Mouse (Mus musculus): ENCODE measurements at regions not wholly inside any gene's neighbourhood (a gene's known extent, or its start where the extent isn't known, plus 50 kb on each side); places are given as distances from the start of the nearest gene placed in this dataset.

DNA sequence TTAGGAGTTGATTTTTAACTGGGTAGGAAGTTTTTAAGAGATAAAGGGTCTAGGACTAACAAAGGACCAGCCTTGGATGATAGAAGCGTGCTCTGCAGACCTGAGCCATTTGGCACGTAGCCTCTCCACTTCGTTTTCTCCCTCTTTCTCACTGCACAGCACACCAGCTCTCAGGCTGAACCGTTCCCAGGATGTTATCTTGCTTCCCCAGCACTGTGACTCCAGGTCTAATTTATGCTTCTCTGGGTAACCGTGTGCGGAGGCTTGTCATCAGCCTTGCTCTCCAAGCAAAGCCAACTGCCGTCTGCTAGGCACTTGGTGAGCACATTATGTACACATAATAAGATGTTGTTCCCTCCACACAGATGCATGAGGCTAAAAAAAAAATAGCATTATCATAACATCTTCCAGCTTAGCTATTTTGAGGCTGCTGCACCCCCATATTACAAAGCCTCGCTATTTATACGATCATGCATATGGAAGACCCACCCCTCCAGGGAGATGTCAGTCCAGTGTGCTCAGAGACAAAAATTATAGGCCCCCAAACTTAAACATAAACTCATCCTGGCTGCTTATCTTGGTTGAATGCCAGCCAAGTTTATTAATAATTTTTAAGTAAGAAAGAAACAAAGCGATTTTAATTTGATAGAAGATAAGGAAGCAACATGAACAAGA lies 210.3 kb upstream of the Actbl2 start:
- no peak for ATAC-seq (ENCODE audit: insufficient number of reproducible peaks, insufficient read depth, low FRiP score, low TSS enrichment, low read depth)
- Histone ChIP-seq H3K4me2 (no peak overlapping the region), H3K27me3 (no peaks in the 10 kb centered on the region), H3K9me3 (no peaks in the 10 kb centered on the region), H3K27ac (no peak overlapping the region), H3K36me3 (no peaks in the 10 kb centered on the region), H3K4me1 (peaks cover 23% of the 10 kb centered on the region), H3K4me3 (no peak overlapping the region), H3K9ac (no peak overlapping the region)
- WGBS: 63% methylated on average over 10 of the region's 10 CpGs

DNA sequence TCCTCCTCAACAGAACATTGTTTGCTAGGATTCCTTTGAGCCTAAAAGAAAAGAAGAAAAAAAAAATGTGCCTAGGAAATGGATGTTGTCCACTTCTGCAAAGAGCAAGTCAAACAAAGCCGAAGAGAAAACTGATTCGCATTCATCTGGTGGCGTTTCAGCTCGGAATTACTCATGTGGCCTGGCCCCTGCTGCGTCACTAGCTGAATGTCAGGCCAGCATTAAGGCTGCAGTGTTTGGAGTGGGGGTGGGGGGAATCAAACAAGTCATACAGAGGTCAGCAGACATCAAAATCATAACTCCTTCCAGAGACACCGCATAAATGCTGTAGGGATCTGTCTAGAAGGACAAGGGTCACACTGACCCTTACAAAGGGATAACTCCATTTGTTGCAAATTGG lies 204.7 kb upstream of the Actbl2 start:
- Histone ChIP-seq H3K4me2 (no peak overlapping the region), H3K27ac (no peak overlapping the region), H3K9me3 (no peaks in the 10 kb centered on the region), H3K4me1 (peaks cover 12% of the 10 kb centered on the region), H3K4me3 (no peak overlapping the region), H3K9ac (no peak overlapping the region), H3K36me3 (no peaks in the 10 kb centered on the region), H3K27me3 (no peaks in the 10 kb centered on the region)
- WGBS: 25% methylated on average over 6 of the region's 6 CpGs
- no peak for ATAC-seq (ENCODE audit: insufficient number of reproducible peaks, insufficient read depth, low FRiP score, low TSS enrichment, low read depth)

DNA sequence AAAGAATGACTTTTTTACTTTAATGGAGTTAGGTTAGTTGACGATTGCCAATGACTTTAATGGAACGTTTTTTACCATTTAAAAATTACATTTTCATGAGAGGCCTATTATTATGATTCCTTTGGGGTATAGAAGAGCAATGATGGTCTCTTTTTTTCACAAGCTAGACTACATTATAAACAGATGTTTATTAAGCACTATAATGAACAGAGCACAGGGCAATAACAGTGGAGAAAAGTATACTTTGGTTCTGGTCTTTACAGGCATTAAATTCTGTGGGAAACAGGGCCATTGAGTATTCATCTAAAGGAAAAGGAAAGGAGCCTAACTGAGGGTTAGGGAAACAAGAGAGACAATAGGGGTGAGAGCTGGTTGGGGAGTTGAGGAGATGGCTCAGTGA lies 199.0 kb upstream of the Actbl2 start:
- peak overlapping the region; percentile 78; the same call in 1 of the 2 replicates for H3K27ac ChIP-seq
- H3K4me3 ChIP-seq: no peak overlapping the region
- 26% methylated on average over 2 of the region's 2 CpGs for WGBS
- H3K9me3 ChIP-seq: no peaks in the 10 kb centered on the region
- H3K4me2 ChIP-seq: no peak overlapping the region
- H3K36me3 ChIP-seq: no peaks in the 10 kb centered on the region
- H3K9ac ChIP-seq: no peak overlapping the region
- no peak for ATAC-seq (ENCODE audit: insufficient number of reproducible peaks, insufficient read depth, low FRiP score, low TSS enrichment, low read depth)
- H3K27me3 ChIP-seq: no peaks in the 10 kb centered on the region
- H3K4me1 ChIP-seq: peaks cover 6% of the 10 kb centered on the region; the same call in 1 of the 2 replicates

DNA sequence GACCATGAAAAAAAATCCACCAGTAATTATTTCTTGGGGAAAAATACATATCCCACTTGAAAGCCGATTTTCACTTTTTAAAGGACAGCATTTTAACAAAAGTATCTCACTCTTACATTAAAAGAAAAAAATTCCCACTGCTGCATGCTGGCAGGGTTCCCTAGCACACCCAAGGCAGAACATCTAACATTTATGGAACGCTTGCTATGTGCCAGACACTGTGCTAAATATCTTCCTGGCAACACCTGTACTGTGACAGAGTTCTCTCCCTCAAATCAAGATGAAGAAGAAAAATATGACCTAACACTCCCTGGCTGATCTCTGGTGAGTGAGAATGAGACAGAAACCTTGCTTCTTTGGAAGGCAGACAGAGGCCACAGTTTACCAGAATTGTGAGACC lies 167.1 kb upstream of the Actbl2 start:
- no peaks in the 10 kb centered on the region for H3K4me1 ChIP-seq
- H3K27ac ChIP-seq: no peak overlapping the region
- no peaks in the 10 kb centered on the region for H3K27me3 ChIP-seq
- H3K36me3 ChIP-seq: no peaks in the 10 kb centered on the region
- H3K9ac ChIP-seq: no peak overlapping the region
- 85% methylated on average over 2 of the region's 2 CpGs for WGBS
- no peak for ATAC-seq (ENCODE audit: insufficient number of reproducible peaks, insufficient read depth, low FRiP score, low TSS enrichment, low read depth)
- H3K4me3 ChIP-seq: no peak overlapping the region
- no peaks in the 10 kb centered on the region for H3K9me3 ChIP-seq
- H3K4me2 ChIP-seq: no peak overlapping the region

DNA sequence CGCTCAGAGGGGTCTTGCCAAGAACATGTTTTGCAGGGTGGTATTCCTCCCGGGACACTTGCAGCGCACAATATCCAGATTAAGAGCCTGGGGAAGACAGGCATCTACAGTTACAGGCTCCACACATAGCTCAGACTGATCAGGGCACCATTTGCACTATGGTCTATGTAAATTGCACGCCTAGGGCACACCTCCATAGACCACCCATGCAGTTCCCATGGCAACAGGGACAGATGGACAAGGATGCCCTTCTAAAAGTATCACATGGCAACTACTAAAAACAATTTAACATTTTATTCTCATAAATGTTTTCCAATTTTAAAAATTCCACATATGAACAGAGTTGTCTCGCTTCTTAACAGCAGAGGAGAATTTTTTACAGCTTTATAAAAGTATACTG lies 158.7 kb upstream of the Actbl2 start:
- WGBS: 79% methylated on average over 5 of the region's 5 CpGs
- Histone ChIP-seq H3K9ac (no peak overlapping the region), H3K27ac (no peak overlapping the region), H3K27me3 (no peaks in the 10 kb centered on the region), H3K9me3 (no peaks in the 10 kb centered on the region), H3K4me3 (no peak overlapping the region), H3K36me3 (no peaks in the 10 kb centered on the region), H3K4me2 (no peak overlapping the region), H3K4me1 (0 out of 2 replicates have a peak, but pooled peaks cover 5% of the 10 kb centered on the region)
- ATAC-seq (ENCODE audit: insufficient number of reproducible peaks, insufficient read depth, low FRiP score, low TSS enrichment, low read depth): no peak

DNA sequence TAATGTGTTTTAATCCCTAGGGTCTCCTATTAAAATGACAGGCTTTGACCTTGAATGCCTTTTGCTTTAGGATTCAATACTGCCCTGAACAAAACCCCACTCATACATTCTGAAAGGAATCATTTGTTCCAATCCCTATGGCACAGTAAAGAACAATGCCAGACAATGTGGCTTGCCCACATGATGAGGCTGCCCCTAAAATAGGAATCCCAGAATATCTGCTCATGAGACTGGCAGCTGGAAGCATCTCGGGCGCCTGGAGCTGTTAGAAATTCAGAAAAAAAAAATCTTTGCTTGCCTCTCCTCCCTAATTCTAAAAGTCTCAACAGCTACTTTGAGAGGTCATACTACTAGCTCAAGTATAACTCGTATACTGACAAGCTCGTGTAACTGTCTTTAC lies 157.5 kb upstream of the Actbl2 start:
- H3K9ac ChIP-seq: no peak overlapping the region

DNA sequence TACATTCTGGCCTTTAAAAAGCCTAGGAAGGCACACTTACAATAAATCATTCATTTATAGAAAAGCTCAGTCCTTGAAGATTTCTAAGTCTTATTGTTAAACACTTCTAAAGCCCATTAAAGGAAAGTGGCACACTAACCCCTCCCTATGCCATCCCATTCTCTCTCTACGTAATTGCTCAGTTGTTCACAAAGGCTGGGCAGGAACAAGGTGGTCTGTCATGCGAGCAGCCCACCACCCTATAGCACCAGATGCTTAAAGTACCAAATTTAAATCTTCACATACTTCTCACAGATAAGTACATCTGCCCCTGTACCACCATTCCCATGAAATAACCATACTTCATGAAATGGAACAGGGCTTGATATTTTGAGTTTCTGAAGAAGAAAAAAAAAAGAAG lies 156.1 kb upstream of the Actbl2 start:
- Histone ChIP-seq H3K4me3 (no peak overlapping the region), H3K36me3 (no peaks in the 10 kb centered on the region), H3K9ac (no peak overlapping the region), H3K4me2 (no peak overlapping the region), H3K9me3 (no peaks in the 10 kb centered on the region), H3K27me3 (no peaks in the 10 kb centered on the region), H3K4me1 (0 out of 2 replicates have a peak, but pooled peaks cover 5% of the 10 kb centered on the region), H3K27ac (no peak overlapping the region)
- 79% methylated on average over 2 of the region's 2 CpGs for WGBS
- ATAC-seq (ENCODE audit: insufficient number of reproducible peaks, insufficient read depth, low FRiP score, low TSS enrichment, low read depth): no peak

More for the DNA sequence above, 157.5 kb upstream of the Actbl2 start:
- Histone ChIP-seq H3K36me3 (no peaks in the 10 kb centered on the region), H3K9me3 (no peaks in the 10 kb centered on the region), H3K4me1 (0 out of 2 replicates have a peak, but pooled peaks cover 5% of the 10 kb centered on the region), H3K4me3 (no peak overlapping the region), H3K4me2 (no peak overlapping the region), H3K27ac (no peak overlapping the region), H3K27me3 (no peaks in the 10 kb centered on the region)
- no peak for ATAC-seq (ENCODE audit: insufficient number of reproducible peaks, insufficient read depth, low FRiP score, low TSS enrichment, low read depth)
- 83% methylated on average over 4 of the region's 4 CpGs for WGBS

DNA sequence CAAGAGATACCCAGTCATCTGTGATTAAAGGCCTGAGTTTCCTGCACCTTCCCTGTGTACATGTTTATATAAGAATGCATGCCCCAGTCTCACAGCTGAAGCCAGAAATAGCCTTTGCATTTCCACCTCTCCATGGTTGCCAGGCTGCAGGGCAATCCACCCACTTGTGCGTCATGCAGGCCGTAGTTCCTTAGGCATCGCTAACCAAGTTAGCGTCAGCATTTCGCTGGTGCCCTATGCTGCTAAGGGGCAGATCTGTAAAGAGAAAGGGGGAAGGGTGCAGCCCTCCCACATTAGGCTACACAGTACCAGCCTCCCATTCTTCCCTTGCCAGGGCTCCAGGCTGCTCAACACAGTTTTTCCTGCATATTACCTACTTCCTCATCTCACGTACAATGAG lies 155.6 kb upstream of the Actbl2 start:
- Histone ChIP-seq H3K4me2 (no peak overlapping the region), H3K9ac (no peak overlapping the region), H3K27ac (0 out of 2 replicates have a peak overlapping the region, but pooled peaks have one; percentile 7), H3K36me3 (no peaks in the 10 kb centered on the region), H3K4me3 (no peak overlapping the region), H3K4me1 (0 out of 2 replicates have a peak, but pooled peaks cover 5% of the 10 kb centered on the region), H3K9me3 (no peaks in the 10 kb centered on the region), H3K27me3 (no peaks in the 10 kb centered on the region)
- no peak for ATAC-seq (ENCODE audit: insufficient number of reproducible peaks, insufficient read depth, low FRiP score, low TSS enrichment, low read depth)
- WGBS: 66% methylated on average over 6 of the region's 6 CpGs

DNA sequence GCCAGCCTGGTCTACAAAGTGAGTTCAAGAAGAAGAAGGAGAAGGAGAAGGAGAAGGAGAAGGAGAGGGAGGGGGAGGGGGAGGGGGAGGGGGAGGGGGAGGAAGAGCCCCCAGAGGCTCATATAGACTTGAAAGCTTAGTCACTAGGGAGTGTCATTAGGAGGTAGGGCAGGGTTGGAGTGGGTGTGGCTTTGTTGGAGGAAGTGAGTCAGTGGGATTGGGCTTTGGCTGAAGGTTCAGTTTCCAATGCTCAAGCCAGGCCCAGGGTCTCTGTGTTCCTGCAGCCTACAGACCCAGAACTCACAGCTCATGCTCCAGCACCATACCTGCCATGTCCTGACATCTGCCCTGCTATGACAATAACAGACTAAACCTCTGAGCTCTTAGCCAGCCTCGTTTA lies 154.4 kb upstream of the Actbl2 start:
- no peaks in the 10 kb centered on the region for H3K27me3 ChIP-seq
- no peak for ATAC-seq (ENCODE audit: insufficient number of reproducible peaks, insufficient read depth, low FRiP score, low TSS enrichment, low read depth)
- no peak overlapping the region for H3K27ac ChIP-seq
- H3K36me3 ChIP-seq: no peaks in the 10 kb centered on the region
- no peaks in the 10 kb centered on the region for H3K9me3 ChIP-seq
- H3K4me2 ChIP-seq: no peak overlapping the region
- WGBS: 86% methylated on average over 1 of the region's 1 CpGs
- no peak overlapping the region for H3K9ac ChIP-seq
- H3K4me3 ChIP-seq: no peak overlapping the region
- 0 out of 2 replicates have a peak, but pooled peaks cover 5% of the 10 kb centered on the region for H3K4me1 ChIP-seq

DNA sequence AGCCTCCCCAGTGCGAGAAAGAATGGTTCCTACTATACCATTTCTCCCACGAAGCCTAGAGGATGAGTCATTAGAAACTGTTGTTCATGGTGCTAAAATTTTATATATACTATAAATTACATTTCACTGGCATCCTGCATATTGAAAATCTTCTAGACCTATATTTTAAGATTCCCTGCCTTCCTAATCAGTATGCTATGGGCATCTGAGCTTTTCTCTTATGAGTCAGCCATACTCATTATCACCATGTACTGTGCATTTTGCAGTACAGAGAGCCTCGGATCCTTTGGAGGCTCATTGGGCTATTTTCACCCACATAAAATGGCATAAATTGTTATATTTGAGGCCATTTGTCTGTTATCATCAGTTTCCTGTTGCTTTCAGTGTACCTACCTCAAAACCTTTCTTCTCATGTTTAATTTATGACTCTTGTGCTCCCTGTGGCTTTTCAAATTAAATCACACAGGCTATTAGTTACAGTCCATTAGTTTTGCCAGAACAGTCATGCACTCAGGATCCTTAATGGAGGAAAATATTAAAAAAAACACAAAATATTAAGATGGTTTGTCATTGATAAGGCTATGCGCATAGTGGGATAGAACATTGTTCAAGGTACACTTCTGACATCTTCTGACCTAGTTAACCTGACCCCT lies 150.1 kb upstream of the Actbl2 start:
- no peak for ATAC-seq (ENCODE audit: insufficient number of reproducible peaks, insufficient read depth, low FRiP score, low TSS enrichment, low read depth)

DNA sequence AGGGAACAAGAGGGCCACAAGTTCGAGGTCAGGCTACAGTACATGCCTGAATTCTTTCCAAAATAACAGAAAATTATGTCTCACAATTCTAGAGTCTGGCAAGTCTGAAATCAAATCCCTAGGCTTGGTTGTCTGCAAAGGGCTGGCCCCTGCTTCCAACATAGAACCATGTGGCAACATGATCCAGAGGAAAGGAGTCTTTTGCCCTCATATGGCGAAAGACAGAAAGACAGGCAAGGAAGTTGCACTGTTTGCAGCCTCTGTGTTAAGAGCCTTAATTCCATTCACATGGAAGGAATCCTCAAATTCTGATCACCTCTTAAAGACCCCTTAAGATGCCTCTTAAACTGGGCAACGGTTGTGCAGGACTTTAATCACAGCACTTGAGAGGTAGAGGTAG lies 123.7 kb upstream of the Actbl2 start:
- WGBS: 70% methylated on average over 3 of the region's 3 CpGs
- Histone ChIP-seq H3K4me3 (no peak overlapping the region), H3K36me3 (no peaks in the 10 kb centered on the region)

More for the DNA sequence above, 150.1 kb upstream of the Actbl2 start:
- Histone ChIP-seq H3K9ac (no peak overlapping the region), H3K27me3 (no peaks in the 10 kb centered on the region), H3K9me3 (no peaks in the 10 kb centered on the region), H3K4me1 (no peaks in the 10 kb centered on the region), H3K4me3 (no peak overlapping the region), H3K27ac (no peak overlapping the region), H3K36me3 (no peaks in the 10 kb centered on the region), H3K4me2 (no peak overlapping the region)
- WGBS: 86% methylated on average over 4 of the region's 4 CpGs

DNA sequence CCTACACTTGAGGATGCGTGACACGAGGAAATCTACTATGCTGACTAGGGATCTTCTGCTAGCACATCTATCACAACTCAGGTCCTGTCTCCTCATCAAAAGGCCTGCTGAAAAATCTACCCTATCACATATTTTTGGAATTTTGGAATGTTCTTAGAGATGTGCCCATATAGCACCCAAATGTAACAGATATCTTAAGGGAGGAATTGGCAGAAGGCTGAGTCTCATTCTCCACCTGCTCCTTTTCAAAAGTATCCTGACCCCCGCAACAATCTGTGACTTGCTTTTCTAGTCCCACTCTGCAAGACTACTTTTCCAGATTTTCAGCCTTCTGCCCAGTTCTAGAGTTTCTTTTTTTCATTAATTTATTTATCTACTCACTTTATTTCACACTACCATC lies 118.4 kb upstream of the Actbl2 start:
- no peaks in the 10 kb centered on the region for H3K36me3 ChIP-seq
- WGBS: 91% methylated on average over 3 of the region's 3 CpGs
- no peak overlapping the region for H3K27ac ChIP-seq
- H3K27me3 ChIP-seq: no peaks in the 10 kb centered on the region
- no peaks in the 10 kb centered on the region for H3K4me1 ChIP-seq
- no peak overlapping the region for H3K9ac ChIP-seq
- H3K4me2 ChIP-seq: no peak overlapping the region
- H3K9me3 ChIP-seq: no peaks in the 10 kb centered on the region
- H3K4me3 ChIP-seq: no peak overlapping the region
- no peak for ATAC-seq (ENCODE audit: insufficient number of reproducible peaks, insufficient read depth, low FRiP score, low TSS enrichment, low read depth)

More for the DNA sequence above, 123.7 kb upstream of the Actbl2 start:
- no peak for ATAC-seq (ENCODE audit: insufficient number of reproducible peaks, insufficient read depth, low FRiP score, low TSS enrichment, low read depth)
- Histone ChIP-seq H3K9me3 (no peaks in the 10 kb centered on the region), H3K4me2 (no peak overlapping the region), H3K9ac (no peak overlapping the region), H3K27ac (no peak overlapping the region), H3K27me3 (no peaks in the 10 kb centered on the region), H3K4me1 (no peaks in the 10 kb centered on the region)

Data from embryonic facial prominence, embryonic 13.5 days (tissue).